Mouse (Mus musculus) ES-E14 (cell line): Measurements from ENCODE around the gene Ffar3. TPM values are rescaled to one million over a fixed set of nuclear protein-coding genes. Genes with fewer than 3 reads are reported as not detected.

Source experiments
- DNase-seq: peaks from one replicate; pipeline ENCODE4 v3.0.0-alpha.2; 2013; ENCODE audit warnings: low read depth, low spot score
- H3K27ac ChIP-seq: 2 replicates; pipeline ENCODE4 v1.5.1; 2012; ENCODE audit warnings: low read depth, mild to moderate bottlenecking, low read length, moderate library complexity, mixed read lengths; ENCODE audit not compliant: poor library complexity, insufficient read depth, severe bottlenecking
- H3K36me3 ChIP-seq: 2 replicates; pipeline ENCODE4 v1.6.1; 2012; ENCODE audit warnings: mild to moderate bottlenecking, low read length, moderate library complexity, mixed read lengths; ENCODE audit not compliant: control insufficient read depth, poor library complexity, insufficient read depth, severe bottlenecking
- H3K4me1 ChIP-seq, 2 experiments: fragments of 150-350 bp in 1 of 2; sonication (generic) in 1 of 2; 2 replicates each; pipeline ENCODE4 v1.6.1; 2012; ENCODE audit warnings: low read length in 2 of 2, mild to moderate bottlenecking in 1 of 2, mixed read lengths in 1 of 2; ENCODE audit not compliant: control insufficient read depth in 2 of 2, insufficient read depth in 2 of 2, poor library complexity in 1 of 2
- H3K4me3 ChIP-seq, 2 experiments: fragments of 150-350 bp in 1 of 2; sonication (generic) in 1 of 2; 2 replicates each; pipeline ENCODE4 v1.5.1; 2012; ENCODE audit warnings: low read length in 2 of 2, low read depth in 1 of 2, mild to moderate bottlenecking in 1 of 2, mixed read lengths in 1 of 2; ENCODE audit not compliant: insufficient read depth in 1 of 2, poor library complexity in 1 of 2, severe bottlenecking in 1 of 2
- H3K9ac ChIP-seq: 2 replicates; pipeline ENCODE4 v1.6.1; 2012; ENCODE audit warnings: low read depth, mild to moderate bottlenecking, low read length, mixed read lengths; ENCODE audit not compliant: poor library complexity, insufficient read depth, severe bottlenecking
- H3K9me3 ChIP-seq: fragments of 150-350 bp; sonication (generic); 2 replicates; pipeline ENCODE4 v1.6.1; 2012; ENCODE audit warnings: low read depth, mild to moderate bottlenecking, low read length; ENCODE audit not compliant: control insufficient read depth, insufficient read depth
- CHD2 ChIP-seq: IDR thresholded peaks from 2 replicates; pipeline ENCODE4 v1.6.1; 2014; ENCODE audit warnings: mild to moderate bottlenecking, low read depth, low read length, inconsistent platforms
- HCFC1 ChIP-seq: IDR thresholded peaks from 2 replicates; pipeline ENCODE4 v1.6.1; 2012; ENCODE audit warnings: low read length, inconsistent platforms, borderline replicate concordance; ENCODE audit not compliant: insufficient read depth
- MAFK ChIP-seq: IDR thresholded peaks from 2 replicates; pipeline ENCODE4 v1.6.1; 2014; ENCODE audit warnings: mild to moderate bottlenecking, low read depth, low read length, inconsistent platforms; ENCODE audit not compliant: insufficient read depth
- ZC3H11A ChIP-seq: IDR thresholded peaks from 2 replicates; pipeline ENCODE4 v1.6.1; 2012; ENCODE audit warnings: low read depth, mild to moderate bottlenecking, inconsistent platforms, low read length, borderline replicate concordance
- ZNF384 ChIP-seq: IDR thresholded peaks from 2 replicates; pipeline ENCODE4 v1.6.1; 2012; ENCODE audit warnings: low read depth, low read length, inconsistent platforms
- in situ Hi-C, 2 experiments: fragments of 600-800 bp; cut with MboI; formaldehyde crosslinking; loops; one replicate each; pipeline ENCODE4 v1.15.1; 2025; ENCODE audit warnings: low sequenced_read_pairs in 2 of 2, inconsistent platforms in 1 of 2; ENCODE audit not compliant: unreplicated experiment in 2 of 2
- total RNA-seq: library from RNA; depleted of rRNA; stranded (reverse); fragments of 300-350 nt; gene quantifications from 2 replicates; pipeline ENCODE4 v1.2.3, GENCODE M21; 2012

Gene Ffar3
- total RNA-seq, 1 experiment = 1.0 TPM

- Histone ChIP-seq H3K36me3 (no peaks in the 10 kb centered on the region), H3K9ac (no peak within 1 kb of the TSS), H3K9me3 (no peaks in the 10 kb centered on the region), H3K4me3 (no peak within 1 kb of the TSS), H3K27ac (no peak within 1 kb of the TSS), H3K4me1 (peaks cover 0 to 15% of the 10 kb centered on the region in 2 experiments; a peak in 2 of 4 replicates)
- TF ChIP-seq HCFC1 (no peak), CHD2 (no peak), MAFK (no peak), ZC3H11A (no peak), ZNF384 (no peak)
- in situ Hi-C loops = no loop called here
- no peak for DNase-seq
These were observed 32.3 kb downstream of the Ffar3 start, which contains the start of gene Ffar2 for GRCm38 (mm10) chr7:30823675-30824074. TSS of gene Ffar2 (minus strand) at chr7:30823775.

- H3K27ac ChIP-seq = no peak overlapping the region
- no peaks in the 10 kb centered on the region for H3K9me3 ChIP-seq
- H3K4me1 ChIP-seq = peaks cover 0 to 12% of the 10 kb centered on the region in 2 experiments; a peak in 2 of 4 replicates
- in situ Hi-C loops = no loop called here
- H3K36me3 ChIP-seq = no peaks in the 10 kb centered on the region
- H3K4me3 ChIP-seq = no peak overlapping the region
- no peak overlapping the region for H3K9ac ChIP-seq
- DNase-seq = no peak
- TF ChIP-seq MAFK = no peak
- no peak for TF ChIP-seq CHD2
- TF ChIP-seq ZNF384 = no peak
- TF ChIP-seq ZC3H11A = no peak
- no peak for TF ChIP-seq HCFC1
These were observed 34.4 kb downstream of the Ffar3 start for GRCm38 (mm10) chr7:30821532-30821931.

GRCm38 (mm10) chr7:30820854-30821445, 35.0 kb downstream of the Ffar3 start:
- Histone ChIP-seq H3K9ac (no peak overlapping the region), H3K4me1 (peaks cover 0 to 10% of the 10 kb centered on the region in 2 experiments; a peak in 2 of 4 replicates), H3K27ac (no peak overlapping the region), H3K36me3 (no peaks in the 10 kb centered on the region), H3K9me3 (no peaks in the 10 kb centered on the region), H3K4me3 (no peak overlapping the region)
- no peak for TF ChIP-seq ZC3H11A
- TF ChIP-seq ZNF384 = no peak
- TF ChIP-seq CHD2 = no peak
- TF ChIP-seq MAFK = no peak
- TF ChIP-seq HCFC1 = no peak
- DNase-seq = no peak
- in situ Hi-C loops = no loop called here

GRCm38 (mm10) chr7:30820131-30820530, 35.8 kb downstream of the Ffar3 start:
- no peaks in the 10 kb centered on the region for H3K9me3 ChIP-seq
- H3K36me3 ChIP-seq = no peaks in the 10 kb centered on the region
- H3K27ac ChIP-seq = no peak overlapping the region
- no peak overlapping the region for H3K4me3 ChIP-seq
- in situ Hi-C loops = no loop called here
- no peak for DNase-seq
- H3K9ac ChIP-seq = no peak overlapping the region
- TF ChIP-seq HCFC1 (no peak), MAFK (no peak), ZC3H11A (no peak)
- peaks cover 0 to 10% of the 10 kb centered on the region in 2 experiments; a peak in 2 of 4 replicates for H3K4me1 ChIP-seq
